Mouse (Mus musculus) 416B (cell line): ENCODE measurements at regions not wholly inside any gene's neighbourhood (a gene's known extent, or its start where the extent isn't known, plus 50 kb on each side); places are given as distances from the start of the nearest gene placed in this dataset.

ENCODE experiments used
- DNase-seq: peaks from one replicate; pipeline ENCODE4 v3.0.0; 2011; ENCODE audit warnings: low read depth

DNA sequence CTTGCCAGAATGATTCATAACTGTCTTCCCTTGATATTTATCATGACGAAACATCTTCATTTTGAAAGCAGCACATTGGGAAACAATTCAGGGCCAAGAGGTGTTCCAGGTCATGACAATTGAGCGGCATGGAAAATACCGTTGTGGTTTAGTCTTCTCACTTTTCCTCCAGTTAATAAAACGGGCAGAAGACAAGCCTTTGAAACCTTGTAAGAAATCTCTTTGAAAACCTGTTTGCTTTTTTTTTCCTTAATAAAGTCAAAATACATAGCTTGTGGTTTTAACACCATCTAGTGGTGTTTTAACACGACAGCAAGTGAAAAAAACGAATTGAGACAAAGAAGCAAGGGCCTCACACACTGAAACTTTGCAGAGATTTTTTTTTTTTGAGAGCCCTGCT, 1389.0 kb upstream of the Acvr2a start:
- DNase-seq: peak; percentile 53

DNA sequence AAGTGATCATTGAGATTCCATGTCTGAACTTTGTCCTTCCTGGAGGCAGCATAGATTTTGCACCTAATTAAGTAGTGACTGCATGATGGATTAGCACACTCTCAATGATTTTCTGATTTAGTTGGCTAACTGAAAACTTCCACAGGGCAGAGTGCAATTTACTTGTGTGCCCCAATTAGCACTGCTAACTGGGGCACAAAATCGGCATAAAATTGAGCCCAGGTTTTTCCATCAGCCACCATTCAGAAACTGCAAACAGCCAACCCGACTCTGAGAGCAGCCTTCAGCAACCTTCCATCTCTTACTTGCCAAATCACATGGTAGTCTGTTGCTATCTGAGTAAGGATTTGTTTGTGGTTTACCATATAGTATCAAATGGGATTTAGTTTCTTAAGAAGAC, 1384.1 kb upstream of the Acvr2a start:
- DNase-seq: no peak

DNA sequence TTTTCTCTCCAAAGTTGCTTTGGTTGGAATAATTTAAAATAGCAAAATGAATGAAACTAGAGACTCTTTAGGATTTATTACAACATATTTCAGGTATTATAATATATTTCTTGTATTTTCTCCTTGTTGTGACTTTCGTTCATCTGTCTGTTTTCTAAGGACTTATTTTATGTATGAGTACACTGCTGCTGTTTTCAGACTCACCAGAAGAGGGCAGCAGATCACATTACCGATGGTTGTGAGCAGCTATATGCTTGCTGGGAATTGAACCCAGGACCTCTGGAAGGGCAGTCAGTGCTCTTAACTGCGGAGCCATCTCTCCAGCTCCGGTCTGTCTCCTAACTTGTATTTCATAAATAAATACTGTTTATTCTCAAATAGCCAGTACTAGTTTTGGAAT, 1347.9 kb upstream of the Acvr2a start:
- peak; percentile 35 for DNase-seq

DNA sequence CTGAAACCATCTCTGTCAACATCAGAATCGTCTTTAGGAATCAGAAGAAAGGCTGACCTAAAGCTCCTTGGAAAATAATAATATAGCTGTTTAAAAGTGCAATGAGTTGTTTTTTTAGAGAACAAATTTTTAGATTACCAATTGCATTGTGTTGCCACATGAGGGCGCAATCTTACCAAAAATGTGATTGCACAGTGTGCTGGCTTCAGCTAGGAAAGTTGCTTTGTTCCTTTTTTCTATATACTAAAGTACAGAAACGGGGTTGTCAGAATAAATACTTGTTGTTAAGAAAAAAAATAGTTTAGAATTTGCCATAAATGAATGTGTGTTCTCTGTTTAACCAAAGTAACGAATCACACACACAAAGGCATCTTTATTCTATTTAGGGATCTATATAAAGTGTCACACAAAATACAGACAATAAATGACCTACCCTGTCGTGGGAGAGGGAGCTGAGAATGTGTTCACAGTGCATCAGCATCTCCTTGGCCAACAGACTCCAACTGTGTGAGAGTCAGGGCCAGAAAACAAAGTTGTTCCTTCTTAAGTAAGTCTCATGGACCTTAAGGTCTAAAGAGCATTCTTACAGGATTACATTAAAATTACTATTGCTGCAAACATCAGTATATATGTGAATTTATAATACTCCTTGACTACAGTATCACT, 1321.9 kb upstream of the Acvr2a start:
- DNase-seq: peak; percentile 60
